Mouse (Mus musculus) frontal cortex, adult (tissue): ENCODE data around the gene Adgrd1.
"Not testable (repeated sequence)": the region's sequence is repeated elsewhere in the genome, so short reads cannot be mapped to it uniquely, and the experiment has no call there.

ENCODE experiments used
- ATAC-seq: cut with Nextera tagmentation; 2 replicates; pipeline ENCODE4 v1.9.2; 2017; ENCODE audit warnings: mild to moderate bottlenecking, moderate library complexity, mixed read lengths; ENCODE audit not compliant: low TSS enrichment

Adgrd1 gene

GRCm38 (mm10) chr5:129093158-129093557 lies 3.4 kb upstream of the Adgrd1 start:
- no peak for ATAC-seq

GRCm38 (mm10) chr5:129094236-129094635 lies 2.3 kb upstream of the Adgrd1 start:
- ATAC-seq = no peak

- ATAC-seq = no peak
Measured at GRCm38 (mm10) chr5:129104043-129104442, 7.5 kb downstream of the Adgrd1 start.

- no peak for ATAC-seq
Measured at GRCm38 (mm10) chr5:129111729-129112128, 15.2 kb downstream of the Adgrd1 start.

- ATAC-seq = peak; percentile 96
Measured at GRCm38 (mm10) chr5:129113741-129114476, 17.4 kb downstream of the Adgrd1 start.

- ATAC-seq = no peak
Measured at GRCm38 (mm10) chr5:129116299-129116698, 19.7 kb downstream of the Adgrd1 start.

GRCm38 (mm10) chr5:129117593-129118113 lies 21.1 kb downstream of the Adgrd1 start:
- no peak for ATAC-seq

- no peak for ATAC-seq
Measured at GRCm38 (mm10) chr5:129118523-129118922, 22.0 kb downstream of the Adgrd1 start.

GRCm38 (mm10) chr5:129119146-129119545 lies 22.6 kb downstream of the Adgrd1 start:
- no peak for ATAC-seq

GRCm38 (mm10) chr5:129121654-129122285 lies 25.2 kb downstream of the Adgrd1 start:
- peak; percentile 62 for ATAC-seq

- ATAC-seq = no peak
Measured at GRCm38 (mm10) chr5:129122491-129122890, 25.9 kb downstream of the Adgrd1 start.

- ATAC-seq = peak; percentile 52; the same call in 1 of the 2 replicates
Measured at GRCm38 (mm10) chr5:129124070-129124828, 27.7 kb downstream of the Adgrd1 start.

- ATAC-seq = not testable (repeated sequence)
Measured at GRCm38 (mm10) chr5:129128310-129128709, 31.8 kb downstream of the Adgrd1 start.

GRCm38 (mm10) chr5:129130301-129130700 lies 33.8 kb downstream of the Adgrd1 start:
- no peak for ATAC-seq

- peak; percentile 64 for ATAC-seq
Measured at GRCm38 (mm10) chr5:129137405-129137804, 40.9 kb downstream of the Adgrd1 start.

GRCm38 (mm10) chr5:129138576-129138975 lies 42.0 kb downstream of the Adgrd1 start:
- peak; percentile 75 for ATAC-seq

GRCm38 (mm10) chr5:129142801-129143200 lies 46.3 kb downstream of the Adgrd1 start:
- no peak for ATAC-seq

- peak; percentile 74 for ATAC-seq
Measured at GRCm38 (mm10) chr5:129145307-129145935, 48.9 kb downstream of the Adgrd1 start.

GRCm38 (mm10) chr5:129146892-129147509 lies 50.5 kb downstream of the Adgrd1 start:
- no peak; the same call in 1 of the 2 replicates for ATAC-seq

GRCm38 (mm10) chr5:129148485-129148884 lies 51.9 kb downstream of the Adgrd1 start:
- no peak for ATAC-seq
